Mouse (Mus musculus): ENCODE data around the gene Apol7e.

- TF ChIP-seq CTCF (IDR thresholded peaks at IDR 0.05; ENCODE audit: insufficient read depth, low read length) (no peak), POLR2A (IDR thresholded peaks at IDR 0.05; ENCODE audit: borderline replicate concordance, extremely low read depth, low read depth, low read length) (no peak)
These were observed 46.4 kb downstream of the Apol7e start for GRCm38 (mm10) chr15:77745081-77745480.
